Mouse (Mus musculus) embryonic facial prominence, embryonic 15.5 days (tissue): Measurements from ENCODE around the gene Zfp346. TPM values are rescaled to one million over a fixed set of nuclear protein-coding genes. Genes with fewer than 3 reads are reported as not detected.

Experiments used
- ATAC-seq: fragments of 200-750 bp; cut with Nextera tagmentation; 2 replicates; pipeline ENCODE4 v1.8.0; 2017; ENCODE audit warnings: low read depth, moderate TSS enrichment; ENCODE audit not compliant: insufficient number of reproducible peaks, low FRiP score, low TSS enrichment
- H3K27ac ChIP-seq: fragments of 300-500 bp; sonication (generic); replicated peaks from 2 replicates; pipeline ENCODE4 v1.5.1; 2015; ENCODE audit warnings: mild to moderate bottlenecking, inconsistent platforms
- H3K27me3 ChIP-seq: fragments of 300-500 bp; sonication (generic); 2 replicates; pipeline ENCODE4 v1.6.1; 2015; ENCODE audit warnings: inconsistent platforms
- H3K36me3 ChIP-seq: fragments of 300-500 bp; sonication (generic); 2 replicates; pipeline ENCODE4 v1.6.1; 2015; ENCODE audit warnings: mild to moderate bottlenecking, inconsistent platforms
- H3K4me1 ChIP-seq: fragments of 300-500 bp; sonication (generic); 2 replicates; pipeline ENCODE4 v1.6.1; 2015; ENCODE audit warnings: inconsistent platforms
- H3K4me2 ChIP-seq: fragments of 300-500 bp; sonication (generic); replicated peaks from 2 replicates; pipeline ENCODE4 v1.6.1; 2015; ENCODE audit warnings: mild to moderate bottlenecking, inconsistent platforms
- H3K4me3 ChIP-seq: fragments of 300-500 bp; sonication (generic); replicated peaks from 2 replicates; pipeline ENCODE4 v1.5.1; 2015; ENCODE audit warnings: mild to moderate bottlenecking, inconsistent platforms
- H3K9ac ChIP-seq: fragments of 300-500 bp; sonication (generic); 2 replicates; pipeline ENCODE4 v1.6.1; 2015; ENCODE audit warnings: inconsistent platforms
- H3K9me3 ChIP-seq: fragments of 300-500 bp; sonication (generic); replicated peaks from 2 replicates; pipeline ENCODE4 v1.6.1; 2016; ENCODE audit warnings: inconsistent platforms
- WGBS: fragments of 180-500 bp; shearing (Covaris S2); methylation state at CpG from one replicate; pipeline ENCODE4 v1.1.7; 2015; 5-methylcytosine and 5-hydroxymethylcytosine counted together
- polyA plus RNA-seq: library from polyadenylated mRNA; unstranded; fragments of >200 nt; fragmentation: Nextera tagmentation; extraction: Ambion mirVana; gene quantifications from 2 replicates; pipeline ENCODE4 v1.2.1, GENCODE M21; 2015

Gene Zfp346
- polyA plus RNA-seq, 1 experiment from 2014 or later = 24.3 TPM

GRCm38 (mm10) chr13:55176265-55176664 is 71.2 kb downstream of the Zfp346 start:
- Histone ChIP-seq H3K4me2 (no peak overlapping the region), H3K36me3 (no peaks in the 10 kb centered on the region), H3K9ac (no peak overlapping the region), H3K27ac (no peak overlapping the region), H3K9me3 (no peaks in the 10 kb centered on the region), H3K4me3 (no peak overlapping the region), H3K4me1 (peaks cover 12% of the 10 kb centered on the region), H3K27me3 (no peaks in the 10 kb centered on the region)
- 82% methylated on average over 6 of the region's 6 CpGs for WGBS
- no peak for ATAC-seq

- 62% methylated on average over 4 of the region's 4 CpGs for WGBS
- Histone ChIP-seq H3K36me3 (no peaks in the 10 kb centered on the region), H3K27ac (0 out of 2 replicates have a peak overlapping the region, but pooled peaks have one; percentile 8), H3K27me3 (no peaks in the 10 kb centered on the region), H3K4me3 (no peak overlapping the region), H3K4me1 (0 out of 2 replicates have a peak, but pooled peaks cover 3% of the 10 kb centered on the region), H3K9ac (no peak overlapping the region), H3K9me3 (no peaks in the 10 kb centered on the region), H3K4me2 (no peak overlapping the region)
- ATAC-seq = no peak
Measured at GRCm38 (mm10) chr13:55177903-55178496, 72.9 kb downstream of the Zfp346 start.

GRCm38 (mm10) chr13:55178556-55178955 is 73.4 kb downstream of the Zfp346 start:
- no peak overlapping the region for H3K4me2 ChIP-seq
- H3K4me3 ChIP-seq = no peak overlapping the region
- no peaks in the 10 kb centered on the region for H3K36me3 ChIP-seq
- no peak overlapping the region for H3K9ac ChIP-seq
- H3K27me3 ChIP-seq = no peaks in the 10 kb centered on the region
- 0 out of 2 replicates have a peak, but pooled peaks cover 3% of the 10 kb centered on the region for H3K4me1 ChIP-seq
- ATAC-seq = no peak
- no peak overlapping the region for H3K27ac ChIP-seq
- no peaks in the 10 kb centered on the region for H3K9me3 ChIP-seq
- WGBS = 31% methylated on average over 2 of the region's 2 CpGs

- Histone ChIP-seq H3K27ac (no peak overlapping the region), H3K4me3 (no peak overlapping the region), H3K27me3 (no peaks in the 10 kb centered on the region), H3K36me3 (no peaks in the 10 kb centered on the region), H3K4me1 (0 out of 2 replicates have a peak, but pooled peaks cover 3% of the 10 kb centered on the region), H3K4me2 (no peak overlapping the region), H3K9me3 (no peaks in the 10 kb centered on the region), H3K9ac (no peak overlapping the region)
- 90% methylated on average over 3 of the region's 3 CpGs for WGBS
- no peak for ATAC-seq
Measured at GRCm38 (mm10) chr13:55179591-55179990, 74.5 kb downstream of the Zfp346 start.

- peak overlapping the region; percentile 40 for H3K4me3 ChIP-seq
- WGBS = 69% methylated on average over 2 of the region's 2 CpGs
Measured at GRCm38 (mm10) chr13:55181786-55182172, 76.7 kb downstream of the Zfp346 start.

GRCm38 (mm10) chr13:55182173-55182894 is 77.2 kb downstream of the Zfp346 start:
- H3K27ac ChIP-seq = peak overlapping the region; percentile 90
- no peaks in the 10 kb centered on the region for H3K9me3 ChIP-seq
- H3K4me3 ChIP-seq = peak overlapping the region; percentile 40
- H3K36me3 ChIP-seq = no peaks in the 10 kb centered on the region
- peak overlapping the region; percentile 60 for H3K4me2 ChIP-seq
- WGBS = 4% methylated on average over 23 of the region's 23 CpGs
- peak; percentile 91 for ATAC-seq
- H3K9ac ChIP-seq = peak overlapping the region; percentile 28; the same call in 1 of the 2 replicates
- H3K4me1 ChIP-seq = 0 out of 2 replicates have a peak, but pooled peaks cover 3% of the 10 kb centered on the region
- no peaks in the 10 kb centered on the region for H3K27me3 ChIP-seq

More at GRCm38 (mm10) chr13:55181786-55182172, 76.7 kb downstream of the Zfp346 start:
- H3K36me3 ChIP-seq = no peaks in the 10 kb centered on the region
- H3K27ac ChIP-seq = peak overlapping the region; percentile 90
- no peaks in the 10 kb centered on the region for H3K9me3 ChIP-seq
- 0 out of 2 replicates have a peak, but pooled peaks cover 3% of the 10 kb centered on the region for H3K4me1 ChIP-seq
- H3K27me3 ChIP-seq = no peaks in the 10 kb centered on the region
- peak overlapping the region; percentile 60 for H3K4me2 ChIP-seq
- H3K9ac ChIP-seq = no peak overlapping the region
- no peak for ATAC-seq

GRCm38 (mm10) chr13:55183382-55183781 is 78.3 kb downstream of the Zfp346 start:
- no peaks in the 10 kb centered on the region for H3K36me3 ChIP-seq
- no peak overlapping the region for H3K9ac ChIP-seq
- no peak overlapping the region for H3K4me3 ChIP-seq
- H3K27ac ChIP-seq = no peak overlapping the region
- no peaks in the 10 kb centered on the region for H3K27me3 ChIP-seq
- H3K4me2 ChIP-seq = no peak overlapping the region
- 78% methylated on average over 6 of the region's 6 CpGs for WGBS
- H3K9me3 ChIP-seq = no peaks in the 10 kb centered on the region
- ATAC-seq = no peak
- H3K4me1 ChIP-seq = 0 out of 2 replicates have a peak, but pooled peaks cover 3% of the 10 kb centered on the region

Other genes with a start within 250 kb of the Zfp346 start
- gene Unc5a, start 155.9 kb upstream of the Zfp346 start, polyA plus RNA-seq = 1.5 and 2.0 TPM in 2 replicates
- gene Hk3, start 83.9 kb upstream of the Zfp346 start, polyA plus RNA-seq = 2.4 and 2.5 TPM in 2 replicates
- gene Uimc1, start 5.0 kb upstream of the Zfp346 start, polyA plus RNA-seq = 27.8 and 32.2 TPM in 2 replicates
- gene Gm17617, start 28.2 kb downstream of the Zfp346 start, polyA plus RNA-seq = not detected in 2 replicates
- 12.7 and 14.6 TPM in 2 replicates for gene Fgfr4, start 47.3 kb downstream of the Zfp346 start, polyA plus RNA-seq
- gene Nsd1, start 104.5 kb downstream of the Zfp346 start, polyA plus RNA-seq = 54.0 and 56.0 TPM in 2 replicates
- gene Prelid1, start 215.2 kb downstream of the Zfp346 start, polyA plus RNA-seq = 415 and 433 TPM in 2 replicates
- 135 and 137 TPM in 2 replicates for gene Rab24, start 216.6 kb downstream of the Zfp346 start, polyA plus RNA-seq
- 40.9 and 44.0 TPM in 2 replicates for gene Mxd3, start 224.5 kb downstream of the Zfp346 start, polyA plus RNA-seq